Mouse (Mus musculus) kidney, embryonic 16.5 days (tissue): ENCODE results near the gene Sycp3. TPM values are rescaled to one million over a fixed set of nuclear protein-coding genes. Genes with fewer than 3 reads are reported as not detected.
A peak's percentile ranks its signal among the peaks of the same experiment; 100 is the strongest.
"Not testable (repeated sequence)": the region's sequence is repeated elsewhere in the genome, so short reads cannot be mapped to it uniquely, and the experiment has no call there.

Experiments used
- ATAC-seq: fragments of 200-750 bp; cut with Nextera tagmentation; 2 replicates; pipeline ENCODE4 v1.8.0; 2017; ENCODE audit warnings: moderate TSS enrichment; ENCODE audit not compliant: low FRiP score, low TSS enrichment
- H3K27ac ChIP-seq: fragments of 300-500 bp; sonication (generic); 2 replicates; pipeline ENCODE4 v1.5.1; 2014; ENCODE audit warnings: low read length
- H3K27me3 ChIP-seq: fragments of 300-500 bp; sonication (generic); 2 replicates; pipeline ENCODE4 v1.6.1; 2014; ENCODE audit warnings: low read length, control low read depth, mixed read lengths; ENCODE audit not compliant: insufficient read depth
- H3K36me3 ChIP-seq: fragments of 300-500 bp; sonication (generic); 2 replicates; pipeline ENCODE4 v1.6.1; 2014; ENCODE audit warnings: low read length, control low read depth, mixed read lengths; ENCODE audit not compliant: insufficient read depth
- H3K4me1 ChIP-seq: fragments of 300-500 bp; sonication (generic); 2 replicates; pipeline ENCODE4 v1.6.1; 2014; ENCODE audit warnings: low read length, control low read depth, mixed read lengths; ENCODE audit not compliant: insufficient read depth
- H3K4me2 ChIP-seq: fragments of 300-500 bp; sonication (generic); replicated peaks from 2 replicates; pipeline ENCODE4 v1.6.1; 2014; ENCODE audit warnings: low read depth, low read length
- H3K4me3 ChIP-seq: fragments of 300-500 bp; sonication (generic); 2 replicates; pipeline ENCODE4 v1.5.1; 2014; ENCODE audit warnings: mild to moderate bottlenecking, low read length
- H3K9ac ChIP-seq: fragments of 300-500 bp; sonication (generic); replicated peaks from 2 replicates; pipeline ENCODE4 v1.6.1; 2014; ENCODE audit warnings: low read length
- H3K9me3 ChIP-seq: fragments of 300-500 bp; sonication (generic); 2 replicates; pipeline ENCODE4 v1.6.1; 2016; ENCODE audit warnings: low read length, control low read depth
- WGBS: fragments of 180-500 bp; shearing (Covaris S2); extraction: QIAGEN DNeasy Blood & Tissue Kit; methylation state at CpG from one replicate; pipeline ENCODE4 v1.1.7; 2014; 5-methylcytosine and 5-hydroxymethylcytosine counted together
- polyA plus RNA-seq: library from polyadenylated mRNA; unstranded; fragments of >200 nt; fragmentation: Nextera tagmentation; extraction: Ambion mirVana; gene quantifications from 2 replicates; pipeline ENCODE4 v1.2.1, GENCODE M21; 2015

Sycp3 gene
- polyA plus RNA-seq, 1 experiment from 2014 or later, result not detected

- H3K27ac ChIP-seq, result no peak overlapping the region
- no peak overlapping the region for H3K9ac ChIP-seq
- no peaks in the 10 kb centered on the region for H3K4me1 ChIP-seq
- H3K4me2 ChIP-seq, result no peak overlapping the region
- 0 out of 2 replicates have a peak, but pooled peaks cover 3% of the 10 kb centered on the region for H3K9me3 ChIP-seq
- no peak for ATAC-seq
- H3K27me3 ChIP-seq, result no peaks in the 10 kb centered on the region
- peaks cover 26% of the 10 kb centered on the region for H3K36me3 ChIP-seq
- 79% methylated on average over 6 of the region's 6 CpGs for WGBS
- H3K4me3 ChIP-seq, result no peak overlapping the region
Measured at GRCm38 (mm10) chr10:88441224-88441623, 18.1 kb upstream of the Sycp3 start.

- 79% methylated on average over 2 of the region's 2 CpGs for WGBS
- Histone ChIP-seq H3K36me3 (0 out of 2 replicates have a peak, but pooled peaks cover 3% of the 10 kb centered on the region), H3K4me3 (no peak overlapping the region), H3K9me3 (no peaks in the 10 kb centered on the region), H3K4me2 (no peak overlapping the region), H3K4me1 (no peaks in the 10 kb centered on the region), H3K27ac (no peak overlapping the region), H3K9ac (no peak overlapping the region), H3K27me3 (no peaks in the 10 kb centered on the region)
- no peak for ATAC-seq
Measured at GRCm38 (mm10) chr10:88451221-88451620, 8.1 kb upstream of the Sycp3 start.

- Histone ChIP-seq H3K9ac (no peak overlapping the region), H3K4me1 (no peaks in the 10 kb centered on the region), H3K4me2 (no peak overlapping the region), H3K27ac (no peak overlapping the region), H3K9me3 (no peaks in the 10 kb centered on the region), H3K27me3 (no peaks in the 10 kb centered on the region), H3K36me3 (no peaks in the 10 kb centered on the region), H3K4me3 (no peak overlapping the region)
- WGBS, result 87% methylated on average over 6 of the region's 6 CpGs
- ATAC-seq, result no peak
Measured at GRCm38 (mm10) chr10:88451990-88452389, 7.4 kb upstream of the Sycp3 start.

DNA sequence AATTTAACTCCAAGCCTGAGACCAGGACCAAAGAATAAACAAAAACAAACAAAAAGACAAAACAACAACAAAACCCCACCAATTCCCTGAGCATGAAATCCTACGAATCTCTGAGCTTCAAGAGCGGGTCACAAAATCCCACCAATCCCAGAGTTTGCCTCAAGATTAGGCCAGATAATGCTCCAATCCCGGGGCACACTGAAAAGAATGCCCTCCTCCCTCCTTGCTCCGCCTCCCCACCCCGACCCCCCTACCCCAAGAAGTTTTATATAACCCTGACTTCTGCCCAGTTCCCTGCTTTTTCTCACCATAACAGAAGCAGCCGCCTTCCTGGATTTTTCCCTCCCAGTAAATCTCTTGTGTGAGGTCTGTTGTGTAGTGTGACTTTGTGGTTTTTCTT lies 1.6 kb upstream of the Sycp3 start:
- ATAC-seq, result peak; percentile 33; the same call in 1 of the 2 replicates
- no peak overlapping the region for H3K9ac ChIP-seq
- no peak overlapping the region for H3K4me3 ChIP-seq
- no peak overlapping the region for H3K27ac ChIP-seq
- H3K36me3 ChIP-seq, result no peaks in the 10 kb centered on the region
- 42% methylated on average over 6 of the region's 6 CpGs for WGBS
- H3K4me2 ChIP-seq, result no peak overlapping the region
- no peaks in the 10 kb centered on the region for H3K27me3 ChIP-seq
- H3K4me1 ChIP-seq, result no peaks in the 10 kb centered on the region
- H3K9me3 ChIP-seq, result no peaks in the 10 kb centered on the region; the same call in 1 of the 2 replicates

- Histone ChIP-seq H3K27ac (no peak overlapping the region), H3K4me2 (no peak overlapping the region), H3K36me3 (0 out of 2 replicates have a peak, but pooled peaks cover 2% of the 10 kb centered on the region), H3K4me1 (no peaks in the 10 kb centered on the region), H3K9me3 (no peaks in the 10 kb centered on the region; the same call in 1 of the 2 replicates), H3K4me3 (no peak overlapping the region), H3K9ac (no peak overlapping the region), H3K27me3 (no peaks in the 10 kb centered on the region)
- 81% methylated on average over 18 of the region's 18 CpGs for WGBS
- ATAC-seq, result no peak
Measured at GRCm38 (mm10) chr10:88460122-88460820, 902 bp downstream of the Sycp3 start.

DNA sequence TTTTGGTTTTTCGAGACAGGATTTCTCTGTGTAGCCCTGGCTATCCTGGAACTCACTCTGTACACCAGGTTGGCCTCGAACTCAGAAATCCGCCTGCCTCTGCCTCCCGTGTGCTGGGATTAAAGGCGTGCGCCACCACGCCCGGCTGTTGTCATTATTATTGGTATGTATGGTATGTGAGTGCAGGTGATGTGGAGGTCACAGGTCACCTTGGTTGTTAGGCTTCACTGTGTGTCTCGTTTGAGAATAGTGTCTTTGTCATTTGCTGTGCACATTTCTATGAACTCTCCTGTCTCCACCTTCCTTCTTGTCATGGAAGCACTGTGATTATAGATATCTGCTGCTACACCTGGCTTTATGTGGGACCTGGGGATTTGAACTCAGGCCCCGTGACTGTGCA lies 23.5 kb downstream of the Sycp3 start:
- not testable (repeated sequence) for H3K4me2 ChIP-seq, H3K4me1 ChIP-seq, ATAC-seq, H3K27me3 ChIP-seq, H3K9ac ChIP-seq, H3K27ac ChIP-seq, H3K9me3 ChIP-seq, H3K4me3 ChIP-seq
- H3K36me3 ChIP-seq, result peaks cover 15% of the 10 kb centered on the region
- 91% methylated on average over 10 of the region's 10 CpGs for WGBS

GRCm38 (mm10) chr10:88488629-88489028 lies 29.3 kb downstream of the Sycp3 start:
- peaks cover 4% of the 10 kb centered on the region; the same call in 1 of the 2 replicates for H3K4me1 ChIP-seq
- H3K9ac ChIP-seq, result no peak overlapping the region
- peaks cover 17% of the 10 kb centered on the region for H3K36me3 ChIP-seq
- H3K27ac ChIP-seq, result no peak overlapping the region
- H3K9me3 ChIP-seq, result no peaks in the 10 kb centered on the region
- no peak overlapping the region for H3K4me2 ChIP-seq
- no peaks in the 10 kb centered on the region for H3K27me3 ChIP-seq
- H3K4me3 ChIP-seq, result no peak overlapping the region
- WGBS, result 64% methylated on average over 5 of the region's 5 CpGs
- peak; percentile 51; the same call in 1 of the 2 replicates for ATAC-seq

DNA sequence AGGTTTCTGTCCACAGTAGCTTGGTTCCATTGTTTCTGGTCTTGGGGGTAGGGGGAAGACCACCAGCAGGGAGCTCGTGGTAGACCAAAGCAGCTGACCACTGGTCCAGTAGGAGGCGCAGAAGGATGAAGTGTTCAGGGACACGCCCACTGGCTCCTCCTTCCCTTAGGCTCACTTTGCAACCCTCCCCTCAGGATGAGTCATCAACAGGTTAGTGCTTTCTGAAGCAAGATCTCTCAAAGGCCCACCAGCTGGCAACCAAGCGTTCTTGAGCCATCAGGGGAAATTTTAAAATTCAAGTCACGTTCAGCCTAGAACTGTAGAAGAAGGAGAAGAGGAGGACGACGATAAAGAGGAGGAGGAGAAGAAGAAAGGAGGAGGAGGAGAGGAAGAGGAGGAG lies 32.3 kb downstream of the Sycp3 start:
- H3K4me1 ChIP-seq, result peaks cover 16% of the 10 kb centered on the region
- no peak overlapping the region for H3K4me2 ChIP-seq
- H3K27me3 ChIP-seq, result no peaks in the 10 kb centered on the region
- peaks cover 2% of the 10 kb centered on the region; the same call in 1 of the 2 replicates for H3K36me3 ChIP-seq
- 68% methylated on average over 7 of the region's 7 CpGs for WGBS
- H3K9ac ChIP-seq, result no peak overlapping the region
- H3K9me3 ChIP-seq, result no peaks in the 10 kb centered on the region
- no peak overlapping the region for H3K4me3 ChIP-seq
- no peak for ATAC-seq
- H3K27ac ChIP-seq, result no peak overlapping the region

DNA sequence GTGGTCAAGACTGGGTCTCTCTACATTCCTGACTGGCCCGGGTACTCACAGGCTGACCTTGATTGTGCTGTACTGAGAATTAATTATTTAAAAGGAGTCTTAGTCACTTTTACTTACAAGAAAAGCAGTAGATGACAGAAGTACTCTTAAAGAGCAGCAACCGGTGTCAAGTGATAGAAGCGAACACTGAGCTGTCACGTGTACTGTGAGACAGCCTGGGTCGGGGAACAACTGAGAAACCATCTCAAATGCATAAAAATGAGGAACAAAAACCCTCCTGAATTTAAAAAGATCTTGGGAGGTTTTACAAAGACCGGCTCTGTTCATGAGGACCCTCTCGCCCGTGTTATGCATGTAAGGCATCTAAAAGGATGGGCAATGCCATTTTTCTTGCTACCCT lies 33.3 kb downstream of the Sycp3 start:
- no peak overlapping the region for H3K4me2 ChIP-seq
- H3K4me1 ChIP-seq, result peaks cover 24% of the 10 kb centered on the region
- H3K27ac ChIP-seq, result no peak overlapping the region
- 55% methylated on average over 8 of the region's 8 CpGs for WGBS
- H3K4me3 ChIP-seq, result no peak overlapping the region
- no peak overlapping the region for H3K9ac ChIP-seq
- no peak for ATAC-seq
- peaks cover 2% of the 10 kb centered on the region; the same call in 1 of the 2 replicates for H3K36me3 ChIP-seq
- no peaks in the 10 kb centered on the region for H3K27me3 ChIP-seq
- no peaks in the 10 kb centered on the region for H3K9me3 ChIP-seq

DNA sequence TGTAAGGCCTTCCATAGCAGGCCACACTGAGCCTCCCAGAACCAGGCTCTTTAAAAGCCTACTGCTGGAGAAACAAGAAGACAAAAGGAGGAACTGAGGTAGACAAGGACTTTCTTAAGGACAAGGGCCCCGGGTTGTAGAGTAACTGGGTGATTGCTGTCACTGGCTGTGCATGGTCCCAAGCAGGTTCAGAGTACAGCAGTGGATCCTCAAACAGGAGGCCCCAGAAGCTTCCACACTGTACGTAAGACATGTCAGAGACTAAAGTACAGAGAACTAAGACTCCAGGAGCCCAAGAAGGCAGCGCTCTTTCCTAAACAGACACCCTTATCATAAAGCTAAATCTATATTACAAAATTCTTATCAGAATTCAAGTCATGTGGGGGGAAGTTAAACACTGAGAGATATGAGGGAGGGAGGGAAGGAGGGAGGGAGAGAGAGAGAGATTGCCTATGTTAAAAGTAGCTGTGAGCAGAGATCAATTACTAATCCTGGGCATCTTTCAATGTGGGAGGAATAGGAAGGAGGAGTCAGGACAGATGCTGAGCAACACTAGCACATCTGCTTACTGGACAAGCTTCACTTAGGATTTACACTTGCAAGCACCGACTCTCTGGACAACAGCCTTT lies 35.7 kb downstream of the Sycp3 start:
- Histone ChIP-seq H3K4me1 (peaks cover 28% of the 10 kb centered on the region), H3K4me2 (no peak overlapping the region), H3K36me3 (no peaks in the 10 kb centered on the region), H3K9ac (no peak overlapping the region), H3K27ac (no peak overlapping the region), H3K9me3 (no peaks in the 10 kb centered on the region), H3K27me3 (no peaks in the 10 kb centered on the region), H3K4me3 (no peak overlapping the region)
- no peak; the same call in 1 of the 2 replicates for ATAC-seq
- 70% methylated on average over 4 of the region's 4 CpGs for WGBS
